Mouse (Mus musculus): ENCODE results near the gene Coa7. TPM values are rescaled to one million over a fixed set of nuclear protein-coding genes. Genes with fewer than 3 reads are reported as not detected.
"Not testable (repeated sequence)": the region's sequence is repeated elsewhere in the genome, so short reads cannot be mapped to it uniquely, and the experiment has no call there.

The Coa7 gene
- polyA plus RNA-seq, 1 experiment from 2014 or later, result 47.1 TPM

GRCm38 (mm10) chr4:108347111-108347510 lies 19.2 kb downstream of the Coa7 start:
- H3K27ac ChIP-seq (replicated peaks), result no peak overlapping the region
- H3K4me1 ChIP-seq, result peaks cover 15% of the 10 kb centered on the region
- no peaks in the 10 kb centered on the region for H3K36me3 ChIP-seq
- H3K4me2 ChIP-seq (replicated peaks), result no peak overlapping the region
- H3K9me3 ChIP-seq, result no peaks in the 10 kb centered on the region
- no peak for ATAC-seq (replicated peaks)
- no peaks in the 10 kb centered on the region for H3K27me3 ChIP-seq
- H3K9ac ChIP-seq (replicated peaks), result no peak overlapping the region
- no peak overlapping the region for H3K4me3 ChIP-seq
- WGBS, result 90% methylated on average over 5 of the region's 5 CpGs

GRCm38 (mm10) chr4:108348256-108348875 lies 20.4 kb downstream of the Coa7 start:
- 71% methylated on average over 5 of the region's 5 CpGs for WGBS
- no peak for ATAC-seq (replicated peaks)

GRCm38 (mm10) chr4:108349064-108349463 lies 21.1 kb downstream of the Coa7 start:
- H3K27me3 ChIP-seq, result no peaks in the 10 kb centered on the region
- no peak overlapping the region for H3K9ac ChIP-seq (replicated peaks)
- H3K4me2 ChIP-seq (replicated peaks), result no peak overlapping the region
- ATAC-seq (replicated peaks), result no peak
- H3K4me1 ChIP-seq, result peaks cover 15% of the 10 kb centered on the region
- no peaks in the 10 kb centered on the region for H3K36me3 ChIP-seq
- H3K4me3 ChIP-seq, result no peak overlapping the region
- no peak overlapping the region for H3K27ac ChIP-seq (replicated peaks)
- H3K9me3 ChIP-seq, result no peaks in the 10 kb centered on the region
- WGBS, result 88% methylated on average over 3 of the region's 3 CpGs

More at GRCm38 (mm10) chr4:108348256-108348875, 20.4 kb downstream of the Coa7 start:
- Histone ChIP-seq H3K4me2 (replicated peaks) (no peak overlapping the region), H3K36me3 (no peaks in the 10 kb centered on the region), H3K4me1 (peaks cover 15% of the 10 kb centered on the region), H3K9ac (replicated peaks) (no peak overlapping the region), H3K4me3 (no peak overlapping the region), H3K27me3 (no peaks in the 10 kb centered on the region), H3K9me3 (no peaks in the 10 kb centered on the region), H3K27ac (replicated peaks) (no peak overlapping the region)

GRCm38 (mm10) chr4:108349836-108350547 lies 22.1 kb downstream of the Coa7 start:
- no peak overlapping the region for H3K4me3 ChIP-seq
- 40% methylated on average over 8 of the region's 8 CpGs for WGBS
- no peaks in the 10 kb centered on the region for H3K36me3 ChIP-seq
- H3K4me2 ChIP-seq (replicated peaks), result no peak overlapping the region
- H3K9me3 ChIP-seq, result no peaks in the 10 kb centered on the region
- H3K4me1 ChIP-seq, result peaks cover 15% of the 10 kb centered on the region
- no peaks in the 10 kb centered on the region for H3K27me3 ChIP-seq
- no peak overlapping the region for H3K27ac ChIP-seq (replicated peaks)
- no peak overlapping the region for H3K9ac ChIP-seq (replicated peaks)
- no peak for ATAC-seq (replicated peaks)

GRCm38 (mm10) chr4:108350819-108351218 lies 22.9 kb downstream of the Coa7 start:
- 3% methylated on average over 8 of the region's 8 CpGs for WGBS
- H3K4me2 ChIP-seq (replicated peaks), result no peak overlapping the region
- no peaks in the 10 kb centered on the region for H3K9me3 ChIP-seq
- H3K27me3 ChIP-seq, result no peaks in the 10 kb centered on the region
- H3K4me1 ChIP-seq, result peaks cover 15% of the 10 kb centered on the region
- H3K36me3 ChIP-seq, result no peaks in the 10 kb centered on the region
- H3K4me3 ChIP-seq, result no peak overlapping the region
- no peak overlapping the region for H3K9ac ChIP-seq (replicated peaks)
- ATAC-seq (replicated peaks), result peak; percentile 84
- peak overlapping the region; percentile 27; the same call in 1 of the 2 replicates for H3K27ac ChIP-seq (replicated peaks)

- not testable (repeated sequence) for H3K4me2 ChIP-seq (replicated peaks); H3K4me3 ChIP-seq; H3K27ac ChIP-seq (replicated peaks); H3K9ac ChIP-seq (replicated peaks); H3K9me3 ChIP-seq; H3K36me3 ChIP-seq; H3K27me3 ChIP-seq; ATAC-seq (replicated peaks)
- H3K4me1 ChIP-seq, result peaks cover 16% of the 10 kb centered on the region
These were observed 25.7 kb downstream of the Coa7 start for GRCm38 (mm10) chr4:108353591-108353990.

- Histone ChIP-seq H3K9ac (replicated peaks) (no peak overlapping the region), H3K27me3 (no peaks in the 10 kb centered on the region), H3K9me3 (no peaks in the 10 kb centered on the region), H3K4me2 (replicated peaks) (no peak overlapping the region), H3K4me3 (no peak overlapping the region), H3K36me3 (no peaks in the 10 kb centered on the region), H3K4me1 (peaks cover 36% of the 10 kb centered on the region), H3K27ac (replicated peaks) (no peak overlapping the region)
- ATAC-seq (replicated peaks), result no peak
- 94% methylated on average over 8 of the region's 8 CpGs for WGBS
These were observed 29.5 kb downstream of the Coa7 start for GRCm38 (mm10) chr4:108357458-108357857.

- WGBS, result 17% methylated on average over 4 of the region's 4 CpGs
- peak overlapping the region; percentile 98 for H3K27ac ChIP-seq (replicated peaks)
- H3K27me3 ChIP-seq, result no peaks in the 10 kb centered on the region
- H3K9me3 ChIP-seq, result no peaks in the 10 kb centered on the region
- peaks cover 46% of the 10 kb centered on the region for H3K4me1 ChIP-seq
- no peak overlapping the region for H3K9ac ChIP-seq (replicated peaks)
- no peak for ATAC-seq (replicated peaks)
- no peak overlapping the region for H3K4me3 ChIP-seq
- no peaks in the 10 kb centered on the region for H3K36me3 ChIP-seq
- no peak overlapping the region for H3K4me2 ChIP-seq (replicated peaks)
These were observed 30.6 kb downstream of the Coa7 start for GRCm38 (mm10) chr4:108358498-108358897.

GRCm38 (mm10) chr4:108360136-108361055 lies 32.5 kb downstream of the Coa7 start:
- H3K27me3 ChIP-seq, result no peaks in the 10 kb centered on the region
- peaks cover 55% of the 10 kb centered on the region for H3K4me1 ChIP-seq
- WGBS, result 5% methylated on average over 28 of the region's 28 CpGs
- no peaks in the 10 kb centered on the region for H3K36me3 ChIP-seq
- peak overlapping the region; percentile 42 for H3K4me2 ChIP-seq (replicated peaks)
- H3K4me3 ChIP-seq, result peak overlapping the region; percentile 27
- peak overlapping the region; percentile 98 for H3K27ac ChIP-seq (replicated peaks)
- peak overlapping the region; percentile 46 for H3K9ac ChIP-seq (replicated peaks)
- no peaks in the 10 kb centered on the region for H3K9me3 ChIP-seq
- ATAC-seq (replicated peaks), result peak; percentile 90

GRCm38 (mm10) chr4:108362321-108363261 lies 34.7 kb downstream of the Coa7 start:
- Histone ChIP-seq H3K27ac (replicated peaks) (peak overlapping the region; percentile 67), H3K9ac (replicated peaks) (peak overlapping the region; percentile 24; the same call in 1 of the 2 replicates), H3K4me2 (replicated peaks) (peak overlapping the region; percentile 33), H3K4me3 (no peak overlapping the region), H3K4me1 (peaks cover 55% of the 10 kb centered on the region), H3K9me3 (no peaks in the 10 kb centered on the region), H3K36me3 (no peaks in the 10 kb centered on the region), H3K27me3 (no peaks in the 10 kb centered on the region)
- peak; percentile 17 for ATAC-seq (replicated peaks)
- 4% methylated on average over 18 of the region's 18 CpGs for WGBS
